Mouse (Mus musculus): Measurements from ENCODE around the gene Fhl2. TPM values are rescaled to one million over a fixed set of nuclear protein-coding genes. Genes with fewer than 3 reads are reported as not detected.
A peak's percentile ranks its signal among the peaks of the same experiment; 100 is the strongest.

Gene Fhl2
- polyA plus RNA-seq, 1 experiment, result 56.9 TPM

GRCm38 (mm10) chr1:43173283-43174226 lies 23.2 kb downstream of the Fhl2 start:
- WGBS, result 32% methylated on average over 7 of the region's 7 CpGs
- Histone ChIP-seq H3K27ac (ENCODE audit: insufficient read depth, low read depth, low read length) (peak overlapping the region; percentile 10; the same call in 1 of the 2 replicates), H3K27me3 (ENCODE audit: control insufficient read depth, insufficient read depth, low read length) (no peaks in the 10 kb centered on the region), H3K36me3 (ENCODE audit: control insufficient read depth, insufficient read depth, low read length) (no peaks in the 10 kb centered on the region), H3K4me1 (ENCODE audit: control insufficient read depth, insufficient read depth, insufficient read length, low read length) (peaks cover 21% of the 10 kb centered on the region; the same call in 1 of the 2 replicates), H3K4me3 (ENCODE audit: low read depth, low read length) (no peak overlapping the region)
- no peak for TF ChIP-seq POLR2A (IDR thresholded peaks at IDR 0.05; ENCODE audit: low read depth, low read length)
- no peak for TF ChIP-seq CTCF (IDR thresholded peaks at IDR 0.05; ENCODE audit: extremely low read depth, insufficient read length, insufficient replicate concordance, low read depth, low read length)

GRCm38 (mm10) chr1:43171816-43172215 lies 25.0 kb downstream of the Fhl2 start:
- Histone ChIP-seq H3K36me3 (ENCODE audit: control insufficient read depth, insufficient read depth, low read length) (no peaks in the 10 kb centered on the region), H3K4me1 (ENCODE audit: control insufficient read depth, insufficient read depth, insufficient read length, low read length) (peaks cover 28% of the 10 kb centered on the region), H3K4me3 (ENCODE audit: low read depth, low read length) (no peak overlapping the region), H3K27ac (ENCODE audit: insufficient read depth, low read depth, low read length) (no peak overlapping the region), H3K27me3 (ENCODE audit: control insufficient read depth, insufficient read depth, low read length) (no peaks in the 10 kb centered on the region)
- no peak for TF ChIP-seq CTCF (IDR thresholded peaks at IDR 0.05; ENCODE audit: extremely low read depth, insufficient read length, insufficient replicate concordance, low read depth, low read length)
- no peak for TF ChIP-seq POLR2A (IDR thresholded peaks at IDR 0.05; ENCODE audit: low read depth, low read length)
- WGBS, result 68% methylated on average over 6 of the region's 6 CpGs

- H3K36me3 ChIP-seq (ENCODE audit: control insufficient read depth, insufficient read depth, low read length), result no peaks in the 10 kb centered on the region
- H3K27ac ChIP-seq (ENCODE audit: insufficient read depth, low read depth, low read length), result no peak overlapping the region
- TF ChIP-seq CTCF (IDR thresholded peaks at IDR 0.05; ENCODE audit: extremely low read depth, insufficient read length, insufficient replicate concordance, low read depth, low read length), result no peak
- TF ChIP-seq POLR2A (IDR thresholded peaks at IDR 0.05; ENCODE audit: low read depth, low read length), result no peak
- WGBS, result 17% methylated on average over 3 of the region's 3 CpGs
- H3K27me3 ChIP-seq (ENCODE audit: control insufficient read depth, insufficient read depth, low read length), result no peaks in the 10 kb centered on the region
- no peak overlapping the region for H3K4me3 ChIP-seq (ENCODE audit: low read depth, low read length)
- H3K4me1 ChIP-seq (ENCODE audit: control insufficient read depth, insufficient read depth, insufficient read length, low read length), result peaks cover 28% of the 10 kb centered on the region
Measured at GRCm38 (mm10) chr1:43171093-43171492, 25.7 kb downstream of the Fhl2 start.

GRCm38 (mm10) chr1:43169661-43170060 lies 27.1 kb downstream of the Fhl2 start:
- H3K36me3 ChIP-seq (ENCODE audit: control insufficient read depth, insufficient read depth, low read length), result no peaks in the 10 kb centered on the region
- H3K4me3 ChIP-seq (ENCODE audit: low read depth, low read length), result no peak overlapping the region
- H3K4me1 ChIP-seq (ENCODE audit: control insufficient read depth, insufficient read depth, insufficient read length, low read length), result peaks cover 28% of the 10 kb centered on the region
- H3K27me3 ChIP-seq (ENCODE audit: control insufficient read depth, insufficient read depth, low read length), result no peaks in the 10 kb centered on the region
- TF ChIP-seq CTCF (IDR thresholded peaks at IDR 0.05; ENCODE audit: extremely low read depth, insufficient read length, insufficient replicate concordance, low read depth, low read length), result no peak
- no peak for TF ChIP-seq POLR2A (IDR thresholded peaks at IDR 0.05; ENCODE audit: low read depth, low read length)
- WGBS, result 72% methylated on average over 1 of the region's 1 CpGs
- H3K27ac ChIP-seq (ENCODE audit: insufficient read depth, low read depth, low read length), result peak overlapping the region; percentile 53

GRCm38 (mm10) chr1:43169227-43169626 lies 27.6 kb downstream of the Fhl2 start:
- Histone ChIP-seq H3K4me1 (ENCODE audit: control insufficient read depth, insufficient read depth, insufficient read length, low read length) (peaks cover 29% of the 10 kb centered on the region), H3K36me3 (ENCODE audit: control insufficient read depth, insufficient read depth, low read length) (no peaks in the 10 kb centered on the region), H3K27me3 (ENCODE audit: control insufficient read depth, insufficient read depth, low read length) (no peaks in the 10 kb centered on the region), H3K27ac (ENCODE audit: insufficient read depth, low read depth, low read length) (peak overlapping the region; percentile 53), H3K4me3 (ENCODE audit: low read depth, low read length) (no peak overlapping the region)
- TF ChIP-seq POLR2A (IDR thresholded peaks at IDR 0.05; ENCODE audit: low read depth, low read length), result no peak
- 79% methylated on average over 7 of the region's 7 CpGs for WGBS

GRCm38 (mm10) chr1:43168618-43169017 lies 28.2 kb downstream of the Fhl2 start:
- 42% methylated on average over 7 of the region's 7 CpGs for WGBS
- H3K36me3 ChIP-seq (ENCODE audit: control insufficient read depth, insufficient read depth, low read length), result no peaks in the 10 kb centered on the region
- H3K4me3 ChIP-seq (ENCODE audit: low read depth, low read length), result no peak overlapping the region
- peaks cover 31% of the 10 kb centered on the region for H3K4me1 ChIP-seq (ENCODE audit: control insufficient read depth, insufficient read depth, insufficient read length, low read length)
- no peaks in the 10 kb centered on the region for H3K27me3 ChIP-seq (ENCODE audit: control insufficient read depth, insufficient read depth, low read length)
- H3K27ac ChIP-seq (ENCODE audit: insufficient read depth, low read depth, low read length), result peak overlapping the region; percentile 53
- TF ChIP-seq POLR2A (IDR thresholded peaks at IDR 0.05; ENCODE audit: low read depth, low read length), result no peak
- TF ChIP-seq CTCF (IDR thresholded peaks at IDR 0.05; ENCODE audit: extremely low read depth, insufficient read length, insufficient replicate concordance, low read depth, low read length), result no peak

- Histone ChIP-seq H3K36me3 (ENCODE audit: control insufficient read depth, insufficient read depth, low read length) (no peaks in the 10 kb centered on the region), H3K4me3 (ENCODE audit: low read depth, low read length) (no peak overlapping the region), H3K4me1 (ENCODE audit: control insufficient read depth, insufficient read depth, insufficient read length, low read length) (peaks cover 27% of the 10 kb centered on the region), H3K27ac (ENCODE audit: insufficient read depth, low read depth, low read length) (peak overlapping the region; percentile 53), H3K27me3 (ENCODE audit: control insufficient read depth, insufficient read depth, low read length) (no peaks in the 10 kb centered on the region)
- 54% methylated on average over 5 of the region's 5 CpGs for WGBS
- no peak for TF ChIP-seq CTCF (IDR thresholded peaks at IDR 0.05; ENCODE audit: extremely low read depth, insufficient read length, insufficient replicate concordance, low read depth, low read length)
- no peak for TF ChIP-seq POLR2A (IDR thresholded peaks at IDR 0.05; ENCODE audit: low read depth, low read length)
Measured at GRCm38 (mm10) chr1:43168026-43168425, 28.8 kb downstream of the Fhl2 start.

All from small intestine, adult 2 months (tissue).